17 mouse cellular contexts compared by ENCODE assay signal in the genomic region with DNA sequence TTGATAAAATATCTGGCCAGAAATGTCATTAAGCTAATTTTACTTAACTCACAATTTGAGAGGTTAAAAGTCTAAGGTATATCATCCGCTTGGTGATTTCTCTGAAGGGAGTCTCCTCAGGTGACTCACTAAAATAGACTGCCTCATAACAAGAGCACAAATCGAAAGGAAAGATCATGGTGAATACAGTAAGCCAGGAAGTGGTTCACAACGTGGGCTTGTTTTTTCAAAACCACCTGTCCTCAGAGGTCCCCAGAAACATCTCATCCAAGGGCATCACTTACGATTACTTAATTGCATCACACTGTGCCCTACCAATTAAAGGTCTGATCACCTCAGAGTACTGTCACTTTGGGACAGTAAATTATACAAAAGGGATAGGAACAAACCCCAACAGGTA.
"Had no signal": no experiment of that assay in that cellular context is flagged by ENCODE, and none has a peak within 500 bp of the region (broad histone marks: within the 10 kb centered on the region; RNA-seq: fewer than 3 reads in every experiment).

No protein-coding gene starts in this region.

- H3K36me3 ChIP-seq: limb, embryonic 10.5 days; limb, embryonic 13.5 days; liver, embryonic 12.5 days; liver, embryonic 15.5 days; lung, embryonic 15.5 days had no signal

- H3K9ac ChIP-seq: limb, embryonic 13.5 days; liver, embryonic 12.5 days; liver, embryonic 15.5 days; lung, embryonic 15.5 days had no signal

- H3K27ac ChIP-seq: kidney, postnatal 0 days; layer of hippocampus, adult 2 months; limb, embryonic 10.5 days; limb, embryonic 13.5 days; liver, embryonic 12.5 days; liver, embryonic 15.5 days; lung, embryonic 15.5 days had no signal

- H3K4me2 ChIP-seq: limb, embryonic 13.5 days; liver, embryonic 12.5 days; liver, embryonic 15.5 days; lung, embryonic 15.5 days; midbrain, embryonic 11.5 days had no signal

- DNase-seq: kidney, postnatal 25 days; layer of hippocampus, adult 9-11 months; liver; lung, adult 18-20 months; lung, postnatal 10 days; lung, postnatal 36 days; midbrain, embryonic 14.5 days; thymus, adult 18-20 months; thymus, postnatal 36 days had no signal

- H3K4me3 ChIP-seq: layer of hippocampus, adult 2 months; limb, embryonic 10.5 days; limb, embryonic 13.5 days; liver, embryonic 12.5 days; liver, embryonic 15.5 days; lung, embryonic 15.5 days had no signal

- H3K27me3 ChIP-seq: limb, embryonic 13.5 days; liver, embryonic 12.5 days; liver, embryonic 15.5 days; lung, embryonic 15.5 days had no signal

- ATAC-seq: liver, embryonic 12.5 days had no signal

- H3K9me3 ChIP-seq: limb, embryonic 10.5 days; limb, embryonic 13.5 days; liver, embryonic 12.5 days; liver, embryonic 15.5 days; lung, embryonic 15.5 days had no signal

- H3K4me1 ChIP-seq: limb, embryonic 13.5 days; liver, embryonic 12.5 days; liver, embryonic 15.5 days; lung, embryonic 15.5 days had no signal
